Mouse (Mus musculus) spleen, adult 10 weeks (tissue): ENCODE measurements around the gene Nans. TPM values are rescaled to one million over a fixed set of nuclear protein-coding genes. Genes with fewer than 3 reads are reported as not detected.

Experiments
- polyA plus RNA-seq: library from polyadenylated mRNA; stranded (reverse); fragments of 350-450 nt; fragmentation: Illumina TruSeq; extraction: RNeasy Lipid Tissue Mini Kit (QIAGEN cat#74804); gene quantifications from one replicate; pipeline ENCODE4 v1.2.3, GENCODE M21; 2015; ENCODE audit warnings: low replicate concordance; ENCODE audit not compliant: insufficient read depth

The Nans gene
- 42.6 TPM for polyA plus RNA-seq

DNA sequence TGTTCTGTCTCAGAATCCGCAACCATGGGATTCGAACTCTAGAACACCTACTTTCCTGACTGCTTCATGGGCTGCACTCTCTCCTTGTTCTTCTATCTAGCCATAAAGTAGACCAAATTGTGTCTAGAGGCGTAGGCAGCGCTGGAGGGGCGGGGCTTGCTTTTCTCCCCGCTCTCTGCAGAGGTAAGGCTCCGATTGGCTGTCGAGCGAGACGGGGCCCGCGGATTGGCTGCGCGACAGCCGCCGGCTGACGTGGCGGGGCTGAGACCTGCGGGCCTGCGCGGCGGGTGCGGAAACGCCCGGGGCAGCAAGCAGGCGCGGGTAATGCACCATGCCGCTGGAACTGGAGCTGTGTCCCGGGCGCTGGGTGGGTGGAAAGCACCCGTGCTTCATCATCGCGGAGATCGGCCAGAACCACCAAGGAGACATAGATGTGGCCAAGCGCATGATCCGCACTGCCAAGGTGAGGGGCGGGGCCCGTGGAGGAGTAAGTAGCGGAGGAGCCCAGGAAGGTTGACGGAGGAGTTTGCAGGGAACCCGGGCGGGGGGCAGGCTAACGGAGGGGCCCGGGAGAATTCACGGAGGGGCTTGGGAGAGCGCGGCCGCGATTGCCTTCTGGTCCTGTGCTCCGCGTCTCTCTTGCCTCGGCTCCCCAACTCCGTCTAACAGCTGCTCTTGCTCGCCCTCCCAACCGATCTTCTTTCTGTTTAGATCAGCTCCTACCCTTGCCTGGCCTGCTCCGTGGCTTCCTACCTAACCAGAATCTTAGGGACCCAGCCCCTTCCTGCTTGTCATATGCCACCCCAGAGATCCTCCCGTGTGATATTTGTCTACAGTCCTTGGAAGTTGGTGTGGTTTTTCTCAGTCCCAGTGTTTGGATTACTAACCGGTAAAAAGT, at the start of gene Nans:
TSS of gene Nans (plus strand) at position 221 of the 898 bp plus-strand sequence.

DNA sequence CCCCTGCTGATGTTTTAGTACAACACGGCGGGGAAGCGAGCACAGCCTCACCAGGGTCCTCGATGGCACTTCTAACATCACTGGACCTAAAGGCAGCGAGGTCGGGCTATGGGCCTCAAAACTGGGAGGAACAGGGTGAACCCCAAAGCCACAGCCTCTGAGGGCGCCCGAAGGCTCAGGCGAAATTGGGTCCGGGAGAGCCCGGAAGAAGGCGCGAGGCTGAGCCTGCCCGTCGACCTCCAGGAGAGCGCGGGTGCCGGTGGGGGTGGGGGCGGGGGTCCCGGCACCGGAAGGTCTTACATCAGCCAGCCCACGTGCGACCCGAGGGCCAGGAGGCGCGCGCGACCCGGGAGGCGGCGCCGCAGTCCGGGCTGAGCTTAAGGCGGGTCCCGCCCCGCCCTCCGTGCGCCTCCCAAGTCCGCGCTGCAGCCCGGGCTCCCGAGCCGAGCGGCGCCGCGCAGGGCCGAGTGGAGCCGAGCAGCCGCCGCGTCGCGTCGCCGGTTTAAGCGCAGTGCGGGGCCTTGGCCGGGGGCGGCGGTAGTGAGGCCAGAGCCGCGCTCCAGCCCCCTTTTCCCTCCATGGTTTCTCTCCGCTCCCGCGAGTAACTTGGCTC, 38.4 kb upstream of the Nans start, which contains the start of gene Anp32b:
TSS of gene Anp32b (plus strand) at position 384 of the 613 bp plus-strand sequence.

DNA sequence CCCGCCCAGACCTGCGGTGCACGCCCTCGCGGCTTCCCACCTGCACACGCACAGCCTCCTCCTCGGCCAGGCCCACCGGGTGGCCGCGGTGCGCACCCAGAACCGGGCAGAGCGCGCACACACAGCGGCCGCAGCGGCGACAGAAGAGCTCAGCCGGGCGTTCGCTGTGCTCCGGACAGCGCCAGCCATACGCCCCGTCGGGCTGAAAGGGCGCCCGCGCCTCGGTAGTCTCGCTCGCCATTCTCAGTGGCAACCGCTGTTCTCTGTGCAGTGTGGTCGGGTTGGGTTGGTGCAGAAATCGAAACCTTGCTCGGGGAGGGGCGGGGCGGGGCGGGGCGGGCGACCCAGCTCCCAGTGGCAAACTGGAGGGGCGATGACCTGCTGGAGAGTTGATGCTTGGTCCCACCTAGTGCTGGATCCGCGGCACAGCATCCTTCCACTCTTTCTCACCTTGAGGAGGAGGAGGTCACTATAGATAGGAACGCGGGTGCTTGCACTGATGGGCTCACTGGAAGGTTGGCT, 46.9 kb downstream of the Nans start, which contains the start of gene Trim14:
TSS of gene Trim14 (minus strand) at position 302 of the 522 bp plus-strand sequence.

Other genes starting within 250 kb of the Nans start
- gene Foxe1, start 145.6 kb upstream of the Nans start, polyA plus RNA-seq = not detected
- 10.9 TPM for gene Trmo, start 99.8 kb upstream of the Nans start, polyA plus RNA-seq
- gene Hemgn, start 75.7 kb upstream of the Nans start, polyA plus RNA-seq = 34.4 TPM
- 384 TPM for gene Anp32b, start 38.3 kb upstream of the Nans start, polyA plus RNA-seq
- gene Trim14, start 46.9 kb downstream of the Nans start, polyA plus RNA-seq = 56.8 TPM
- 36.0 TPM for gene Coro2a, start 113.0 kb downstream of the Nans start, polyA plus RNA-seq
- 0.36 TPM for gene Tbc1d2, start 161.0 kb downstream of the Nans start, polyA plus RNA-seq